Mouse (Mus musculus) urinary bladder, postnatal 25 days (tissue): Measurements from ENCODE around the gene Ppp1r9b.
A peak's percentile ranks its signal among the peaks of the same experiment; 100 is the strongest.

Source experiments
- DNase-seq: peaks from one replicate; pipeline ENCODE4 v3.0.0; 2022; ENCODE audit warnings: low spot score

Ppp1r9b gene

DNA sequence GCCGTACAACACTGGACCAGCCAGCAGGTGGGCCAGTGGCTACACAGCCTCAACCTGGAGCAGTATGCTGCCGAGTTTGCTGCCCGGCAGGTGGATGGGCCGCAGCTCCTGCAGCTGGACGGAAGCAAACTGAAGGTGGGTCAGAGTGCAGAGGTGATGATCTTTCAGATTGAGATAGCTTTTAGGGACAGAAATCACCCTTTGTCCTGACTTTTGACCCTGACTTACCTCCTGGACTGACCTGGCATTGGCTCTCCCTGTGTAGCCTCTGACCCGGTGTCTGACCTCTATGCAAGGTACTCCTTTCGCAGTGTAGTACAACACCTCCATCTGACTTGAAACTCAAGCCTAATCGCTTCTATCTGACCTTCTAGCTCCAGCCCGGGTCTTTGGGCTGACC, 32.6 kb downstream of the Ppp1r9b start:
- no peak for DNase-seq

DNA sequence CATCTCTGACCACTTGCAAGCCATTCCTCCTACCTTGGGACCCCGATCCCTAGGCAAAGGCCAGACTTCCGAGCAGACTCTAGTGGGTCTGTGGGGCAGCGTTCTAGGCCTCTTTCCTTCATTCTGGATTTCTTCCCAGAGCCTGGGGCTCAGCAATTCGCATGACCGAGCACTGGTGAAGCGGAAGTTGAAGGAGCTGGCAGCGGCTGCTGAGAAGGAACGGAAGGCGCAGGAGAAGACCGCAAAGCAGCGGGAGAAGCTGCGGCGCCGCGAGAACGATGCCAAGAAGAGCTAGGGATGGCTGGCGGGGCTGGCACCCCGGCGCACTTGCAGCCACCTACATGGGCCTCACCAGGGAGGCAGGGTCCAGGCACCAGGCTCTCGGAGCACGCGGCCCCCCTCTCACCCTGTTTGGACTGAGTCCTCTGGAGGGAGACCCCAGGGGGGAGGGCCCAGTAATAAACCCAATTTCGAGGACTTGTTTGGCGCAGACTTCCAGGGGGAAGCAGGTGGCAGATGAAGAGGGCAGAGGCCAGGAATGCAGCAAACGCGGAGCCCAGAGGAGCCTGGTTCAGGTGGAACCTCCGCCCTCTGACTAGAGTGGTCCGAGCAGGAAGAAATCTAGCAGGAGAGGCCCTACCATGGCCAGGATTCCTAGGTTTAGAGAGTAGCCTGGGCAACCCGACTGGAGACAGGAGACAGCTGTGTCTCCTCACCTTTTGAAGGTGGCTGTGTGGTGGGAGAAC, 33.8 kb downstream of the Ppp1r9b start:
- no peak for DNase-seq

DNA sequence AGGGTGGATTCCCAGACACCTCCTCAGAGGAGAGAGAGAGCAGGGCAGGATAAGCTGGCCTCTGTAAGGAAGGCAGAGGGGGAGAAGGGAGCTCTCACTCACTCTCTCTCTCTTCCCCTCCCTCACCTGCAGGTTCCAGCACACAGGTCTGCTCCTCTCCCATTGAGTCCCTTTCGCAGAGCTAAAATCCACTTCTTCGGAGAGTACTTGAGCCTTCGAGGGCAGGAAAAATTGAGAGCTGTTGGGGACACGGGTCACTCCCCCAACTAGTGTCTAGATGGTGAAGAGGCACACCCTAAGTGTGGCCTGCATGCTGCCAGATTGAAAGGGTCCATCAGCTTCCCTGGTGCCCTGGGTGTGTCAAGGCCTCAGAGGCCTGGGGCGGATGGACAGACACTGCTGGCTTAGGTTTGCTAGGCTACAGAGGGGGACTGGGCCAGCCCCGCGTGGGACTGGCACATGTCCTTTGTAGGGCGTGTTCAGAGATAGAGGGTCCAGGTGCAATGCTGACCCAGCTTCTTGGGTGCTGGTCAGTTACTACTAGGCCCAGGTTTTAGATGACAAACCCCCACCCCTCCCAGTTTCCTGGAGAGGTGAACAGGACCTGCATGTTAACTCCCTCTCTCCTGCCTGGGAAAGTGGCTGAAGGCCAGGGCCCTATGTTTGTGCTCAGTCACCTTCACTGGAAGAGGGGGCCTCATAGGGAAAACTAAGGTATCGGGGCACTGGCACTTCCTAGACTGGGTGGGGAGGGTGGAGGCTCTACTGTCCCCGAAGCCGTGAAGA, 34.6 kb downstream of the Ppp1r9b start:
- DNase-seq = no peak

DNA sequence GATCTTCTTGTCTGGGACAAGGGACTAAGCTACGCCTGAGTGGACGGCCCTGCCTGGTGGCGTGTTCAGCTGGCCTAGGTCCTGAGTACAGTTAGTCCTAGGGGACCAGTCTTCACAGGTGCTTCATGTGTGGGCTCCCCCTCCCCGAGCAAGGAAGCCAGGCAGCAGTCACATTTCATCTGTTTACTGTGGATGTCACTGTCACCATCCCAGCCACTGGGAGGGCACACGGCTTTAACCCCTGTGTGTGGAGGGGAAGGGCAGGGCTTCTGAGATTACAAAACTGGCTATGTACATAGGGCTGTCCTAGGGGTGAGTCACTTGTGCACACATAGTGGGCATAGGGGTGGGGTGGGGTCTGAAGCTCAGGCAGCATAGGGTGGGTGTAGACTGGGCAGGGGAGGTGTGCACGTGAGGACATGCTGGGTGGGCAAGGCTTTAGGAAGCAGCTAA, 35.3 kb downstream of the Ppp1r9b start:
- no peak for DNase-seq

DNA sequence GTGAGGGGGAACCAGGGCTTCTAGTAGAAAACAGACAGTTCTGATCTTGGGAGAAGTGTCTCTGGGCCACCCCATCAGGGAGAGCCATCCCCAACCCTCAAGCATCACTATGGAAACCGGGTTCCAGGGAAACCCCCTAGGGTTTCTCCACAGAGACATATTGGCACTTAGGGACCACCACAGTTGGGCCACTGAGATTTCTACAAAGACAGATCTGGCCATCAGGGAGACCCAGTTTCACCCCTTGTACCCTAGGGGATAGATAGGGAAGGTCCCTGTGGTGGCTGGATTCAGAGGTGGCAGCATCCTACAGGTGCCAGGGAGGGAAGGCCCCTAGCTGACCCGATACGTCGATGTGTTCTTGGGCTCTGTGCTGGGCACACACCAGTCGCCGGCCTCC, 36.0 kb downstream of the Ppp1r9b start:
- DNase-seq = no peak

DNA sequence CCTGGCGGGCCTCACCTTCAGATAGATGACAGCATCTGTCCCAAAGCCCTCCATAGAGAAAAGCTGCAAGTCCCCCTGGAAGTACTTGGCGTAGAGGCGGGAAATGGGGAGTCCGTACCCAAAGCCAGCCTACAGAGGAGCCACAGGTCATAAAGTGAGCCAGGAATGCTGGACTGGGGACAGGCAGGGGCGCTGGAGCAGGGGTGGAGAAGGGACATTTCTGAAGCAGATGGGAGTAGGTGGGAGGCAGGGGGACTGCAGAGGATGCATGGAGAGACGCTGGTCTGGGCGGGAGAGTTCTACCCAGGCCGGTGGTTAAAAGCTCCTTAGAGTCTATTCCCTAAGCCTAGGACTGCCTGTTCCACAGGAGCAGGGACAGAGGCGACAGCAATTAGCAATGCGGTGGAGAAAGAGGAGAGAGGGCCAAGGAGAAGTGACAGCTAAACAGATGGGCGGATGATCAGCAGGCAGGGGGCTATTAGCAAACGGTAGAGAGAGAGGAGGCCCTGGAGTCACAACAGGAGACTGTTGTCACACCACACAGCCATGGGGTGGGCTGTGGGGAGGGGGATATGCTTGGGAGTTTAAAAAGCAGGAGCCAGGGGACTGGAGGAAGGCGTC, 37.1 kb downstream of the Ppp1r9b start:
- DNase-seq = no peak

DNA sequence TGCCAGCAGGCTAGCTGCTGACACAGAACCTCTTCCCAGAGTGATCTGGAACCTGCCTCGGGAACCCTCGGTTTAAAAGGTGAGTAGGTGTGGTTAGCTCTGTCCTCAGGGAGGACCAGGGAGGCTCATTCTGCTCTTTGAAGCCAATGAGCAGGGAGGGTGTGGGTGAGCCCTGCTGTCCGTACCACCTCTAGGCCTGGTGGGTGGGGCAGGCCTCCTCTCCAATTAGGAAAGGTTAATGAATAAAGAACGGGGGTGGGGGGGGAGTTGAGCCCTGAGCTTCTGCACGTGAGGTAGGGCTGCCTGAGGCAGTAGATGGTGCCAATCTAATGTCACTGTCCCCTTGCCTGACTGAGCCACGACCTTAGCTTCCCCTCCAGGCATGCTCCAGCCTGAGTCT, 42.1 kb downstream of the Ppp1r9b start:
- no peak for DNase-seq

DNA sequence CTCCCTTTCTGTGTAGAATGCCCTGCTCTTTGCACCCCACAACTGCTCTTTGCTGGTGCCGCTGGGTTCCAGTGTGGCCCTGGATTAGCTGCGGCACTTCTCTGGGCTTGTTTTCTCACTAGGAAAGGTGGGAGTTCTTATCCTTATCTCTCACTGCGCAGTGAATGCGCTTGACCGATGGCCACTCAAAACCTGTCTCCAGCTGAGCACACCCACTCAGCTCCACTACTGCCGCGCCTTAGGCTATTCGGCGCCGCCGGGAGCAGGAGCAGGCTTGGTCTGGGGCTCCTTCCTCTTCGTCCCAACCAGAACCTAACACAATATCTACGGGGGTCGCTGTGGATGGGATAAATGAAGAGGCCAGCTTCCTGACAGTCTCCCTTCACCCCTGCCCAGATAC, 42.8 kb downstream of the Ppp1r9b start:
- no peak for DNase-seq

DNA sequence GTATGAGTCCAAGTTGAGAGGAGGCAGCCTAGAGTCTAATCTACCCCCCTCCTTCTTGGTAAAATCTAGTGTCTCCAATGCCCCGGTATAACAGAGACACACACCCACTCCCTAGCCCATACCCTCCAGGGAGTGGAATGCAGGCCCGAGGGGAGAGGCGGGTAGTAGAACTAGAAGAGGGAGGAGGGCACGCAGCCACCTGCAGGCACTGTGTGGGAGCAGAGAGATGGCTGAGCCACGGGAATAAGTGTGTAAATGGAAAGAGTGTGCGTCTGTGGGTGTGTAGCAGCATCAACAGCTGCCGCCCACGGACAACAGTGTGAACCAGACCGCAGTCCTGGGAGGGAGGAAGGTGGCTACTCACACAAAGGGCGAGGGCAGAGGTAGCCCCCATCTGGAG, 44.1 kb downstream of the Ppp1r9b start:
- DNase-seq = no peak

DNA sequence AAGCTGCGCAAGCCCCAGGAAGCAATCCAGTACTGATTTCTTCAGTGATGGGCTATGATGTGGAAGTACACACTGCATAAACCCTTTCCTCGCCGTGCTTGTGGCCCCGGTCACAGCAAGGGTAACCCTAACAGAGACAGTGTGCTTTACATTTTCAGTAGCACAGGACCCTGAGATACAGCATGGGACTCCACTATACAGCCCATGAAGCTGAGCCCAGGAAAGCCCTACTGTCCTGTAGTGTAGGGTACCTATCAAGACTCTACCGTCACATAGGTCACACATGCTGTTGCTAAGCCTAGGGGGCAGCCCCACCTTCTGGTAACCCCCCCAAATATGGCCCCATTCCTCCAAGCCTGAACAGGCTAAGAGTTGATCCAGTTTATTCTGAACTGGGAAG, 45.7 kb downstream of the Ppp1r9b start:
- DNase-seq = no peak

DNA sequence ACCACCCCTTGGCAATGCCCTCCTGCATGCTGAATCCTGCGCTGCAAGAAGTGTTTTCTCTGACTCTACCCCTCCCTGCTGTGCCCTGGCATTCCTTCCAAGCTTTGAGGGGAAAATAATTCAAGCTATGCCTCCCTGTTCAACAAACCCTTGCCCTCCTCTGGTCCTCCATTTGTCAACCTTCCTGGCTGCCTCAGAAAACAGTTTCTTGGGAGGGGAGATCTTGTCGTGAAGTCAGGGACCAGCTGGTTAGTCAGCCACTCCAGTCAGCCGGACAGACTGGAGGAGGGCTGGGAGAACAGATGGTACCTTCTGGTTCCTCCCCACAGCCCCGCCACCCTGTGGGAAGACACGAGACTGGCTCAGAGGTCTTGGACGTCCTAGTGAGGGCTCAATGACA, 46.5 kb downstream of the Ppp1r9b start:
- no peak for DNase-seq

DNA sequence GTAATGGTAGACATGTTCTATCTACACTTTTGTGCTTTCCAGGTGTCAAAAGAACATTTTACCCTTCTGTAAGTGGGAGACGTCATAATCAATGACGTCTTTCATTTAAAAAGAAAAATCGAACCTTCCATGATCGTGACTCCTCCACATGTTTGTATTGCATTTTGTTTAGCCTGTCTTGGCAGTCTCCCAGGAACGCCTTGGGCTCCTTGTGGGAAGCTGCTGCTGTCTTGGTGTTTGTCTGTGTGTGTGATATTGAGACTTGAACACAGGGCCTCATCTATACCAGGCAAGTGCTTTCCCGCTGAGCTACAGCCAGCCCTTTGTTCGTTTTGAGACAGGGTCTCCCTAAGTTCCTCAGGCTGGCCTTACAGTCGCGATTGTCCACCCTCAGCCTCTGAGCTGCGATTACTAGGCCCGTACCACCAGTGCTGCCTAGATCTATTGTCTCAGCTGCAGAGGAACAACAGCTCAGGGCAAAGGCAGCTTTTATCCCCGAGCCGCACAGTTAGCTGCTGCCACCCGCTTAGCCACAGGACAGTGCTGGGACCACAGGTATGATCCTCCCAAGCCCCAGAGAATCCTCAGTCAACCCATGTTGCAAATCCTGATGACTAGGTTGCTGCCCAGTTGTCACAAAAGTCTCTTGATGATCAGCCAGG, 47.5 kb downstream of the Ppp1r9b start:
- DNase-seq = no peak

DNA sequence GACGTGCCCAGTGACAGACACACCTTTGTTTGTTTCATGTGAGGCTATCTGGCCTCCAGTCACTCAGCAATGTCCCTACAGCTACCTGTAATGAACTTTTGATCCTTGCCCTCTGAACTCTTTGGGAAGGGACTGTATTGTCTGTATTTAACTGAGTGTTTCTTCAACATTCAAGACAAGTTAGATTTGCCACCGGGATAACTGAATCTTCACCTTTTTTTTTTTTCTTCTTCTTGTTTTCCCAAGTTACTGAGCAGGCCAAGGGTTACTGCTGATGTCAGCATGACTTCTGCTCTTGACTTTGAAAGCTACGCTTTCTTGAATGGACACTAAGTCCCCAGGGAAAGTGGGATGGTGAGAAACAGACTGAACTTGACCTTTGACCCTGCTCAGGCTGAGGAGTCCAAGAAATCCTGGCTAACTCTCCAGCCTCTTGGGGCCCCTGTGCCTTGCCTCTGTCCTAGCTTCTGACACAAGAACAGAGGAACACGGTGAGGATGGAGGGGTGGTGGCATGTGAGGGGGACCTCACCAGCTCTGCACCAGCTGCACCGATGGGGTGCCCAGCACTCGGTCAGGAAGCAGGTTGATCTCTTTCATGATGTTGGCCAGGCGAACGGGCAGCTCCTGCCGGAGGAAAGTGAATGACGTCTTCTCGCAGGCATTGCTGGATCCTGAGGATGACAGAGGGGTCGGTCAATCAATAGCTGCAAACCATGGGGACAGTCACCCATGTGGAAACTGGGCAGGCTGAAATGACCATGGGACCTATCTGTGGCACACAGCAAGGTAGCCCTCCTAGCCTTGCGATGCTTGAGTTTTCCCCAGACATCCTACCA, 48.2 kb downstream of the Ppp1r9b start:
- DNase-seq = no peak

DNA sequence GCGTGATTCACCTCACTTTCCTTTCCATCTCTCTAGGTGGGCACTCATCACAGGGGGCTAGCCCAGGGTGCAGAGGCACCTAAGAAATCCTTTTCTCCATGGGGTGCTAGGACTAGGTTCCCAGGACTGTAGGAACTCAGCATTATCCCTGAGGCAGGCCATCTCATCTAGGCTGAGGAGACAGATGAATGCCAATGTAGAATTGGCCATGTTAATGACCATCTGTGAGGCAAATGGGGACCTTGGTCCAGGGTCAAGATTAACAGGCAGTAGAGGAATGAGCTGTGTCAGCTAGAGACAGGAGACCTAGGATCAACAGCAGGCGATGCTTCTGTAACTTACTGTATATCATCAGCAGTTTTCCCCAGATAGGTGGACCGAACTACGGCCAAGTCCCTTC, 48.9 kb downstream of the Ppp1r9b start:
- DNase-seq = no peak

DNA sequence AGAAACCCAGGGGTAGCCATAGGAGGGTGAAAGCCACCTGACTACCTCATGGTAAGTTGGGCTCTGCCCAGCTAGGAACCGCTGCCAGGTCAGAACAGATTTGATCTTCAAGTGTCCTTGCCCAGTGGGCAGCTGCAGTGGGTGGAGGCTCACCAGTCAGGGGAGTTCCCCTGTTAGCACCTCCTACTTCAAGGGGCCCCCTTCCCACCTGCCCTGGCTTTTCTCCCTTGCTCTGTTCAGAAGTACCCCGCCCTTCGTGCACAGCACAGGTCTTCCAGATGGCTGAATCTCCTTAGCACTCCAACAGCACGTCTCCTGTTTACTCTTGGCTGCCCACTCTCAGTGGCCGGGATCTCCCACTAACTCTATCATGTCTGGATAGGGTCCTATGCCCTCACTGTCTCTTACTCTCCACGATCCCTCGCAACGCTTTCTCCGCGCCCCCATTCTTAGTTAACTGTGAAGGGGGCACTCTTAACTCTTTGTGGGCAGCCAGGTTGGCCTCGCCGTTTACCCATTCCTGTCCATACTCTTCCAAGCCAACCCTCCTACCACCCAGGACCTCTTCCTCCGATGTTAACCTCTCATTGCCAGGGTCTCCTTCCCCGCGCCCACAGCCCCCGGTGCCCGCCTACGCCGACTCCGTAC, 49.8 kb downstream of the Ppp1r9b start:
- no peak for DNase-seq

DNA sequence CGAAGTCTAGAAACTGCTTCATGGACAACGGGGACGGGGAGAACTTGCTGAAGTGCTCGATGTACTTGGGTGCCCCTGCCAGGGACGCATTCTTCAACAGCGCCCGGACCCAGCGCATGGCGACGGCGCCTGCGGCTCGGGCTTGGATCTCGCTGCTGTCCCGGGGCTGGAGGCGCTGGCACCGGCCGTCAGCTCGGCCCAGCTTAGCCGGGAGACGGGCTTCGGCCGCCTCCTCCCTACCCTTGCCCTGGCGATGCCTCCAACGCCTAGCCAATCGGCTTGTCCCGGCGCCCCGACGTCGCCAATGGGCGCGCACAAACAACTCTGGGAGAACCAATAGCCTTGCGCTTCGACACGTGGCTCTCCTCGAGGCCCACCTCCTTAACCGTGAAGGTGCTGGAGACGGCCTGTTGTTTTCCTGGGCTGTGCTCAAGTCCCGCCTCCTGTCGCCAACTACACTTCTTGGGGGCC, 50.3 kb downstream of the Ppp1r9b start, which contains the start of gene Pdk2:
Pdk2 (minus strand) TSS at position 216 of the 471 bp plus-strand sequence.
- peak; percentile 86 for DNase-seq

DNA sequence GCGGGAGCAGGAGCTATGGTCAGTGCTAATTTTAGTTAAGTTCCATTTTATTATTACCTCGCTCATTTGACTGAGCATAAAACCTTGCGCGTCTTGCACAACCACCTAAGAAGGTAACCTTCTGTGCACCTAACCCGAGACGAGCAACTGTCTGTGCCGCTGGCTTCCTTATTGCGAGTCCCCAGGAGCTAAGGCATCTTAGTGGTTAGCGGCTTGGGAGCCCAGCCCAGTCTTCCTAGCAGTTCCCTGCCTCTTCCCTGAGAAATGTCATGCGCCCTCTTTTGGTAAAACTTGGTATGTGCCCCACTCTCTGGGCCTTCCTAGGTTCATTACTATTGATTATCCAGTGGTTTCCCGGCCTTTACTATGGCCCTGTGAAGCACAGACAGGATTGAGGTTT, 51.3 kb downstream of the Ppp1r9b start:
- peak; percentile 70 for DNase-seq

DNA sequence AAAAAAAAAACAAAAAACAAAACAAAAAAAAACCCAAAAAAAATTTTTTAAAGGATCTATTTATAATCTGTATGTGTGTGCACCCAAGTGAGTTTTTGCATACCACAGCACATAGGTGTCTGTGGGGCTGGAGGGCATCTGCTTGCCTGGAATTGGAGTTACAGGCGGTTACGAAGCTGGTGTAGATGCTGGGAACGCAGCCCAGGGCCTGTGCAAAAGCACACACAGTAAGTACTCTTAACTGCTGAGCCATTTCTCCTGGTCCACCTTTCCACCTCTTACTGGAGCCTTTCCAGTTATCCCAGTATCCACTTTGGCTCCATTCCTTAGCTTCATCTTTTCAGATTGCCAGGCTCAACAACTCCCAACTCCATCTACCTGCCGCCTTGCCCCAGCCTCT, 52.2 kb downstream of the Ppp1r9b start:
- no peak for DNase-seq

DNA sequence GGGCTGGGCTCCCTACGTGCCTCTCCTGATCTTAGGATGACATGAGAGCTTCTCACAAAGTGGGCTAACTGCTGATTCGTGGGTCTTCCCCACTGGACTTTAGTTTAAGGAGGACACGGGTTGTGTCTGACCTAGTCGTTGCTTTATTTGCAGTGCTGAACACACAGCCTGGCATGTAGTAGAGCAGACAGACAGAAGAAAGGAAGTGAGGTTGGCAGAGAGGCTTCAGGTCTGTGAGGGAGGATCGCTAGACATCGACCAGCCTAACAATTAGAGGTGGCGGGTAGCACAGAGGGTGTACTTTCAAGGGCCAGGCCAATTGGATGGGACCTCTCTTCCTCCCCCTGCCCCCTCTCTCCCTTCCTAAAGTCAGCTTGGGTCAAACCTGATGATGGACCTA, 52.8 kb downstream of the Ppp1r9b start:
- DNase-seq = no peak

DNA sequence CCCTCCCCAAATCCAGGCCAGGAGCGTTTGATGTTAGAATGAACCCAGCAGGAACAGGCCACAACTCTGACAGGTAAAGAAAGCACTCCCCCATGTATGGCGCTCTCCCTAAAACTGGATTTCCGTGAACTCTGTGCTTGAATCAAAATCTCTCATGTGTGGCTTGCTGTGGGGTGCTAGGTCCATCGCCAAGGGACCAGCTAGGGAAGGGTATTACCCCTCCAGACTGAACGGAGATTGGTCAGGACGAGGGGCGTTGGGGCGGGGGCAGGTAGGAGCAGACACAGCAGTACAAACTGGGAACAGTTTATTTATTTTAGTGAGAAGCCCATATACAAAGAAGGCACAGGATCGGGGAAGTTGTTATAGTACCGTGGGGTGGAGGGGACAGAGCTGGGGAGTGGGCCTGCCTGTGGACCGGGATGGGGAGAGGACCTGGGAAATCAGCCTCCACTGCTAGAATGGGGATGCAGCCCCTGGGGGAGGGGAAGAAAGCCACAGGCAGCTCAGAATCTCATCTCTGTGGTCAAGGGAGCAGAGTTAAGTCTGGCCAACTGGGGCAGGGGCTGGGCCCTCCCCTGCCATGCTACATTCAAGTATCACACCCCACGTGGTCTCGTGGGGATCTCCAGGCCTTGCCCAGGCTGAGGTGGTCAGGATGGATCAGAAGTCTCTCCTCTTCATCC, 53.5 kb downstream of the Ppp1r9b start:
- no peak for DNase-seq
